Mouse (Mus musculus): Measurements from ENCODE around the gene Pkd1l3. TPM values are rescaled to one million over a fixed set of nuclear protein-coding genes. Genes with fewer than 3 reads are reported as not detected.

Pkd1l3 gene
- polyA plus RNA-seq, 1 experiment, result 0.62 TPM

GRCm38 (mm10) chr8:109693146-109693900 is 79.0 kb downstream of the Pkd1l3 start, which contains the start of gene Ist1:
Ist1 (minus strand) TSS chr8:109693260.
- peak; percentile 94 to 98 for DNase-seq (ENCODE audit: extremely low spot score in 1 of 2, low spot score in 1 of 2)

- no peak for DNase-seq (ENCODE audit: extremely low spot score in 1 of 2, low spot score in 1 of 2)
Observed at GRCm38 (mm10) chr8:109694154-109694553, 79.8 kb downstream of the Pkd1l3 start.

DNA sequence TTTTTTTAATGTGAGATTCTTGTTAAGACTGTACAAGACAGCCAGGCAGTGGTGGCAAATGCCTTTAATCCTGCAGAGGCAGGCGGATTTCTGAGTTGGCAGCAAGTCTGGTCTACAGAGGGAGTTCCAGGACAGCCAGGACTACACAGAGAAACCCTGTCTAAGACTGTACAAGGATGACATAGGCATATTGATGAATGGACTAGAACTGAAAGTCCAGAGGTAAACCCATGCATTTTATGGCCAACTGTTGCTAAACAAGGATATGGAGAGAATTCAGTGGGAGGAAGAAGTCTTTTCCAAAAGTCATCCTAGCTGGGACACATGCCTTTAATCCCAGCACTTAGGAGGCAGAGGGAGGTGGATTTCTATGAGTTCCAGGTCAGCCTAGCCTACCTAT is 83.4 kb downstream of the Pkd1l3 start:
- DNase-seq (ENCODE audit: extremely low spot score in 1 of 2, low spot score in 1 of 2), result no peak

GRCm38 (mm10) chr8:109698477-109698876 is 84.2 kb downstream of the Pkd1l3 start:
- DNase-seq (ENCODE audit: extremely low spot score in 1 of 2, low spot score in 1 of 2), result no peak

DNA sequence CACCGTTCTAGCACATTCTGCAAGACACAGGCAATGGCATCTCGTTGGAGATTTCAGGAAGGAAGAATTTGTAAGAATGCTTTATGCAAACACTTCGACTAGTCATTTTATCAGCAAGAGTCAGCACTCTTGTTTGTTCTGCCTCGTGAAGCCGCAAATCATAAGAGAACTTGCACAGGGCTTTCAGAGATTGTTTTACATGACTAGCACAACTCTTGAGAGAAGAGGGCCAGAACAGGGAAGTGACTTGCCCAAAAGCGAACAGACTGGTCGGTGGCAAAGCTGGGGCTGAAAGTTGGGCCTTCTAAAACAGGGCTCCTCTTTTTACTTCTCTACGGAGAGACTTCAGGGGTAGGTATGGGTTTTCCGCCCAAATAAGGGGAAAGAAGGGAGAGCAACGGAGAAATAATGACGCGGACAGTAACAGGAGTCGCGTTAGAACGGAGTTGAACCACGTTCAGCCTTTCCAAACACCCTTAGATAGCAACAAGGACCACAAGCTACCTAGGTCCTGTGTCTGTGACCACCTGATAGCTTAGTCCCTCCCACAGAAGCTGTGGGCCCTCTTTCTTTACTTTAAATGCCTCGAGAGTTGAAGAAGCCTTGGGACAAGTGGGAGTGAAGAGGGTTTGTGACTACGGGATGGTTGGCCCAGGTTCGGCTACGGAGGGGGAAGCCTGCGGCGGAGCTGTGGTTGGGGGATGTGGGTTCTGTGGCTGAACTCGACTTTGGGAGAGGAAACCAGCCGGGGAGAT is 90.4 kb downstream of the Pkd1l3 start:
- DNase-seq (ENCODE audit: extremely low spot score in 1 of 2, low spot score in 1 of 2), result no peak

GRCm38 (mm10) chr8:109705320-109706075 is 91.2 kb downstream of the Pkd1l3 start, which contains the start of gene Zfp821:
Zfp821 (plus strand) TSS chr8:109705546.
- peak; percentile 74 to 93 for DNase-seq (ENCODE audit: extremely low spot score in 1 of 2, low spot score in 1 of 2)

DNA sequence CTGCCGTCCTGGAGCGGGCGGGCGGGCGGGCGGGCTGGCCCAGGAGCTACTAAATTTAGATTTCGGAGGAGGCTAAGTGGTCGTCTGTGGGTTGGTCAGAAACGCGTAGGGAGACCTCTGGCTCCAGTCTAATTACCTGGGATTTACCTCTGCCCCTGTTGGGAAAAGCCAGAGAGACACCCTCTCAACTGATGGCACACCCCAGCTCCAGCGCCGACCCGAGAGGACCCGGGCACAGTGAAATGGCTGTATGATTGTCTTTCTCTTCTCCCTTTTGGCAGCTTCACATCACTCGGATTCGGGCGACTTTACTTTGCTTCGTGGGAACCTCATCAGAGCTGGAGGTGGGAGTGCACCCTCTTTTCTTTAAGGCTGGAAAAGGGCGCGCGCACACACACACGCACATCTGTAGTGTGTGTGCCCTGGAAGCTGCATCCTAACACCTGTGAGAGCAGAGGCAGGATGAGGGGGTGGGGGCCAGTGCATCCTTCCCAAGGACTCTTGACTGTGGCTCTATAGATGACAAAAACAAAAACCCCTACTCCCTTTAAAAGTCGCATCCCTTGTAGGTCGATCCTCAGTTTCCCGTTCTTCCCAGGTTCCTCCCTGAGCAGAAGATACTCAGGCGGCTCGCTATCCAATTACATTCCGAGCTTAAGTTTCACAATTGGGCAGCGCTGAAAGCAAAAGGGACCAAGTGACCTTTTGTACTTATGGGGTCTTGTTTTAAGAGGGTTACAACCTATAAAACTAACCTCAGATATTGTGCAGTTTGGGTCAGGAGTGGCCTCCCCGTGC is 92.0 kb downstream of the Pkd1l3 start:
- no peak for DNase-seq (ENCODE audit: extremely low spot score in 1 of 2, low spot score in 1 of 2)

DNA sequence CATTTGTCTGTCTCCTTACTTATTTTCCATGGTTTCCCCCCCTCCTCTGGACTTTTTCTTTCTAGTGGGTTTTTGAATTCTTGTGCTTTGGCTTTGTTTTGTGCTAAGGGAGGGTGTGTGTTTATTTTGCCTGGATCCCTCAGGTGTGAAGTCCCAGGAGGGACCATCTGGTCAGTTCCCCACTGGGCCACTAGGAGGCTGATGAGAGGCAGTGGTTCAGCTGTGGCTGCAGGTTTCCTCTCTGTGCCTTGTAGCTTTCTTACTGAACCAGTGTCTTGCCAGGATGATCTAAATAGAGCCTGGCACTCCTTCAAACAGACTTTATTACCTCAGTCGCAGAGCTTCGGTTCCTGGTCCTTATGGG is 92.5 kb downstream of the Pkd1l3 start:
- peak in 1 of 2 experiments; percentile 84 for DNase-seq (ENCODE audit: extremely low spot score in 1 of 2, low spot score in 1 of 2)

- no peak for DNase-seq (ENCODE audit: extremely low spot score in 1 of 2, low spot score in 1 of 2)
Observed at GRCm38 (mm10) chr8:109707921-109708320, 93.6 kb downstream of the Pkd1l3 start.

DNA sequence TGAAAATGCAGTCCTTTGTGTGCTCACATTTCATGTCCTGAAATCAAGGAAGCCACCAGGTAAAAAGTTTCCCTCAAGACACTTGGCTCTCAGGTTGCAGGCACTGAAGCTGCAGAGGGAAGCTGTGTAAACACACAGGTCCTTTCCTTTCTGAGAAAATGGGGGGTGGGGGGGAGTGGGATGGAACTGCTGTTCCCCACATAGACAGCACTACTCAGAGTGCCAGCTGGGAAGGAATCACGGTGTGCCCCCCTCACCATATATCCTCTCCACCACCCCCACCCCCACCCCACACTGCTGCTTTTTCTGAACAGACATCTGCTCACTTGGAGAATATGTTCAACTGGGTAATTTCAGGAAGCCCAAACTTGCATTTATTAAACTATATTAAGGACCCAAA is 98.2 kb downstream of the Pkd1l3 start:
- no peak for DNase-seq (ENCODE audit: extremely low spot score in 1 of 2, low spot score in 1 of 2)

DNA sequence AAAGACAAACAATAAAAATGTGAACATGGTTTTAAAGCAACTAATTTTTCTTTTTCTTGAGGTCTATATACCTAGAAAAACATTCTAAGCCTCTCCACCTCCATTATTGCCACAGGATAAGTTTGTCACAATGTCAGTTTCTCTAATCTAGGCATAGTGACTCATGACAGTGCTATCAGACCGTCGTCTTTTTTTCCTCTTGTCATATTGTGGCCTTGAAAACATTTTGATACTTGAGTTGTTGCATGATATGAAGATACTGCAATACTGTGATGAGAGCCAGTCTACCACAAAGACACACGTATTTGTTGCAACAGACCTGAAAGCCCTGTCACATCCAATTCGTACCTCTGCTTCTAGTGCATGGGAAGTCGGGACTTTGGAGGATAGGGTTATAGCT is 100.6 kb downstream of the Pkd1l3 start:
- no peak for DNase-seq (ENCODE audit: extremely low spot score in 1 of 2, low spot score in 1 of 2)

Other genes starting within 250 kb of the Pkd1l3 start
- 0.11 and 0.26 TPM in 2 replicates for gene Pmfbp1, start 120.5 kb upstream of the Pkd1l3 start, polyA plus RNA-seq (2012; rRNA removed)
- gene Dhx38, start 48.7 kb upstream of the Pkd1l3 start, polyA plus RNA-seq (2012; rRNA removed), result 20.1 and 20.4 TPM in 2 replicates
- 12.5 and 15.4 TPM in 2 replicates for gene Txnl4b, start 48.6 kb upstream of the Pkd1l3 start, polyA plus RNA-seq (2012; rRNA removed)
- 0.15 and 0.30 TPM in 2 replicates for gene Hp, start 35.3 kb upstream of the Pkd1l3 start, polyA plus RNA-seq (2012; rRNA removed)
- gene Dhodh, start 5.8 kb upstream of the Pkd1l3 start, polyA plus RNA-seq (2012; rRNA removed), result 24.3 and 25.4 TPM in 2 replicates
- gene Ist1, start 78.7 kb downstream of the Pkd1l3 start, polyA plus RNA-seq (2012; rRNA removed), result 104 and 110 TPM in 2 replicates
- 53.2 TPM in 2 replicates for gene Zfp821, start 91.0 kb downstream of the Pkd1l3 start, polyA plus RNA-seq (2012; rRNA removed)
- 15.0 and 15.4 TPM in 2 replicates for gene Atxn1l, start 123.2 kb downstream of the Pkd1l3 start, polyA plus RNA-seq (2012; rRNA removed)
- 64.4 and 70.2 TPM in 2 replicates for gene Ap1g1, start 164.0 kb downstream of the Pkd1l3 start, polyA plus RNA-seq (2012; rRNA removed)